Mouse (Mus musculus): Measurements from ENCODE around the gene Ubn1. TPM values are rescaled to one million over a fixed set of nuclear protein-coding genes. Genes with fewer than 3 reads are reported as not detected.

Ubn1 gene
- polyA plus RNA-seq, 1 experiment: 12.9 TPM

- H3K36me3 ChIP-seq (ENCODE audit: control insufficient read depth, insufficient read depth): no peaks in the 10 kb centered on the region
- no peak overlapping the region for H3K4me3 ChIP-seq
- H3K79me2 ChIP-seq (ENCODE audit: control insufficient read depth, insufficient read depth): no peaks in the 10 kb centered on the region
- H3K4me2 ChIP-seq (ENCODE audit: low read depth): peak overlapping the region; percentile 61
- H3K27me3 ChIP-seq (ENCODE audit: control insufficient read depth, insufficient read depth, insufficient read length): peaks cover 29% of the 10 kb centered on the region
- no peak overlapping the region for H3ac ChIP-seq (ENCODE audit: control insufficient read depth, insufficient read length)
- TF ChIP-seq MYOG (IDR thresholded peaks at IDR 0.05; ENCODE audit: control insufficient read depth in 1 of 3, insufficient read depth in 1 of 3, insufficient read length in 2 of 3, low read depth in 2 of 3) (peak in 2 of 3 experiments; percentile 89), POLR2A (IDR thresholded peaks at IDR 0.05; ENCODE audit: insufficient read length, low read depth) (no peak), MYOD1 (IDR thresholded peaks at IDR 0.05; ENCODE audit: control insufficient read depth in 1 of 3, insufficient read length in 2 of 3, low read depth in 2 of 3) (peak in 2 of 3 experiments; percentile 88 to 91), SRF (IDR thresholded peaks at IDR 0.05; ENCODE audit: control insufficient read depth, insufficient read length, low read depth) (no peak), MAX (IDR thresholded peaks at IDR 0.05; ENCODE audit: low read depth) (no peak), TCF3 (IDR thresholded peaks at IDR 0.05; ENCODE audit: insufficient read length, low read depth) (peak; percentile 87)
Observed at GRCm38 (mm10) chr16:5134623-5135330, 84.9 kb downstream of the Ubn1 start.

- no peak overlapping the region for H3K4me3 ChIP-seq
- TF ChIP-seq USF1 (IDR thresholded peaks at IDR 0.05; ENCODE audit: low read depth): no peak
- no peak for TF ChIP-seq POLR2AphosphoS2 (IDR thresholded peaks at IDR 0.05; ENCODE audit: insufficient read length, low read depth)
- peak; percentile 58; the same call in 1 of the 2 replicates for TF ChIP-seq CEBPB (IDR thresholded peaks at IDR 0.05; ENCODE audit: insufficient read depth, poor library complexity, severe bottlenecking)
- no peak for TF ChIP-seq POLR2A (IDR thresholded peaks at IDR 0.05; ENCODE audit: insufficient read length, low read depth)
- H3K79me2 ChIP-seq (ENCODE audit: control insufficient read depth, insufficient read depth): no peaks in the 10 kb centered on the region
- no peak overlapping the region for H3ac ChIP-seq (ENCODE audit: control insufficient read depth, insufficient read length)
- peaks cover 23% of the 10 kb centered on the region for H3K27me3 ChIP-seq (ENCODE audit: control insufficient read depth, insufficient read depth, insufficient read length)
- H3K4me2 ChIP-seq (ENCODE audit: low read depth): peak overlapping the region; percentile 61
- H3K36me3 ChIP-seq (ENCODE audit: control insufficient read depth, insufficient read depth): no peaks in the 10 kb centered on the region
Observed at GRCm38 (mm10) chr16:5135551-5136261, 85.8 kb downstream of the Ubn1 start.

Other genes with a start within 250 kb of the Ubn1 start
- gene 4930562C15Rik, start 214.6 kb upstream of the Ubn1 start, polyA plus RNA-seq (2012; fragmentation: generic; extraction: Trizol): 0.08 TPM
- 79.5 TPM for gene Ubald1, start 169.7 kb upstream of the Ubn1 start, polyA plus RNA-seq (2012; fragmentation: generic; extraction: Trizol)
- 59.3 TPM for gene Mgrn1, start 163.8 kb upstream of the Ubn1 start, polyA plus RNA-seq (2012; fragmentation: generic; extraction: Trizol)
- 46.1 TPM for gene Nudt16l1, start 111.3 kb upstream of the Ubn1 start, polyA plus RNA-seq (2012; fragmentation: generic; extraction: Trizol)
- 25.2 TPM for gene Anks3, start 85.9 kb upstream of the Ubn1 start, polyA plus RNA-seq (2012; fragmentation: generic; extraction: Trizol)
- gene Sept12, start 52.2 kb upstream of the Ubn1 start, polyA plus RNA-seq (2012; fragmentation: generic; extraction: Trizol): 0.04 TPM
- 8.5 TPM for gene Smim22, start 42.8 kb upstream of the Ubn1 start, polyA plus RNA-seq (2012; fragmentation: generic; extraction: Trizol)
- 50.5 TPM for gene Rogdi, start 36.5 kb upstream of the Ubn1 start, polyA plus RNA-seq (2012; fragmentation: generic; extraction: Trizol)
- 37.0 TPM for gene Glyr1, start 194 bp upstream of the Ubn1 start, polyA plus RNA-seq (2012; fragmentation: generic; extraction: Trizol)
- 0.02 TPM for gene Ppl, start 82.4 kb downstream of the Ubn1 start, polyA plus RNA-seq (2012; fragmentation: generic; extraction: Trizol)
- gene Sec14l5, start 97.1 kb downstream of the Ubn1 start, polyA plus RNA-seq (2012; fragmentation: generic; extraction: Trizol): 0.05 TPM
- 12.0 TPM for gene Nagpa, start 154.0 kb downstream of the Ubn1 start, polyA plus RNA-seq (2012; fragmentation: generic; extraction: Trizol)
- 1.3 TPM for gene AU021092, start 172.2 kb downstream of the Ubn1 start, polyA plus RNA-seq (2012; fragmentation: generic; extraction: Trizol)
- 46.8 TPM for gene Alg1, start 183.6 kb downstream of the Ubn1 start, polyA plus RNA-seq (2012; fragmentation: generic; extraction: Trizol)
- gene Eef2kmt, start 205.9 kb downstream of the Ubn1 start, polyA plus RNA-seq (2012; fragmentation: generic; extraction: Trizol): 21.0 TPM

Measured in myocyte (in vitro differentiated cells).